Mouse (Mus musculus) liver, embryonic 13.5 days (tissue): Measurements from ENCODE around the gene Mfap2. TPM values are rescaled to one million over a fixed set of nuclear protein-coding genes. Genes with fewer than 3 reads are reported as not detected.

Source experiments
- ATAC-seq: fragments of 200-750 bp; cut with Nextera tagmentation; 2 replicates; pipeline ENCODE4 v1.8.0; 2017; ENCODE audit warnings: low read depth, mild to moderate bottlenecking, moderate number of reproducible peaks, moderate library complexity
- DNase-seq: peaks from one replicate; pipeline ENCODE4 v3.0.0; 2022
- H3K27ac ChIP-seq: fragments of 300-500 bp; sonication (generic); 2 replicates; pipeline ENCODE4 v1.5.1; 2015; ENCODE audit warnings: moderate library complexity, mild to moderate bottlenecking, inconsistent platforms
- H3K27me3 ChIP-seq: fragments of 300-500 bp; sonication (generic); 2 replicates; pipeline ENCODE4 v1.6.1; 2015; ENCODE audit warnings: mild to moderate bottlenecking, inconsistent platforms
- H3K36me3 ChIP-seq: fragments of 300-500 bp; sonication (generic); 2 replicates; pipeline ENCODE4 v1.6.1; 2015; ENCODE audit warnings: mild to moderate bottlenecking, inconsistent platforms
- H3K4me1 ChIP-seq: fragments of 300-500 bp; sonication (generic); replicated peaks from 2 replicates; pipeline ENCODE4 v1.6.1; 2015; ENCODE audit warnings: inconsistent platforms
- H3K4me2 ChIP-seq: fragments of 300-500 bp; sonication (generic); 2 replicates; pipeline ENCODE4 v1.6.1; 2015; ENCODE audit warnings: inconsistent platforms, mild to moderate bottlenecking, moderate library complexity
- H3K4me3 ChIP-seq: fragments of 300-500 bp; sonication (generic); replicated peaks from 2 replicates; pipeline ENCODE4 v1.5.1; 2015; ENCODE audit warnings: mild to moderate bottlenecking, inconsistent platforms
- H3K9ac ChIP-seq: fragments of 300-500 bp; sonication (generic); 2 replicates; pipeline ENCODE4 v1.6.1; 2015; ENCODE audit warnings: mild to moderate bottlenecking, inconsistent platforms
- H3K9me3 ChIP-seq: fragments of 300-500 bp; sonication (generic); replicated peaks from 2 replicates; pipeline ENCODE4 v1.6.1; 2016; ENCODE audit warnings: inconsistent platforms
- WGBS: fragments of 180-500 bp; shearing (Covaris S2); methylation state at CpG from one replicate; pipeline ENCODE4 v1.1.7; 2015; ENCODE audit not compliant: insufficient replicate concordance; 5-methylcytosine and 5-hydroxymethylcytosine counted together
- polyA plus RNA-seq: library from polyadenylated mRNA; unstranded; fragments of >200 nt; fragmentation: Nextera tagmentation; extraction: Ambion mirVana; gene quantifications from 2 replicates; pipeline ENCODE4 v1.2.1, GENCODE M21; 2015

Mfap2 gene
- 21.8 and 22.5 TPM in 2 replicates for polyA plus RNA-seq

DNA sequence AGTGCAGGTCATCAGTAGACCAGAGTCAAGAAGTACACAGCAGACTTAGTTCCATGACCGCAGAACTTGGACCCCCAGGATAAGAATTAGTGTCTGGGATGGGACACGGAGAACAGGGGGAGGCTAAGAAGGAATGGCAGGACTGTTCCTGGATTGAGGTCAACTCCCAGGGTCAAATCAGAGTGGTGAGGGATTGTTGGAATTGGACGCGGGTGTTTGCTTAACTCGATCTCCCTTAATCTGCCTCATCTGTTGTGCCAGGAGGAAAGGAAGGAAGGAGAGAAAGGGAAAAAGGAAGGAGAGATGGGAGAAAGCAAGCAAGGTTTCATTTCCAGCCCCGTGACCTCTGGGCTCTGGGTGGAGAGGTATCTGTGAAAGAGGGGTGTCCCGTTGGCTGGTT, at the start of gene Mfap2:
TSS of gene Mfap2 (plus strand) at position 301 of the 400 bp plus-strand sequence.
- Histone ChIP-seq H3K9ac (peak within 1 kb of the TSS; percentile 39; the same call in 1 of the 2 replicates), H3K9me3 (no peaks in the 10 kb centered on the region), H3K4me1 (peaks cover 28% of the 10 kb centered on the region), H3K27me3 (peaks cover 34% of the 10 kb centered on the region), H3K4me3 (peak within 1 kb of the TSS; percentile 50), H3K27ac (no peak within 1 kb of the TSS), H3K4me2 (peak within 1 kb of the TSS; percentile 62), H3K36me3 (peaks cover 22% of the 10 kb centered on the region)
- ATAC-seq (no peak), DNase-seq (no peak)
- WGBS, result 22% methylated on average over 7 of the region's 7 CpGs

DNA sequence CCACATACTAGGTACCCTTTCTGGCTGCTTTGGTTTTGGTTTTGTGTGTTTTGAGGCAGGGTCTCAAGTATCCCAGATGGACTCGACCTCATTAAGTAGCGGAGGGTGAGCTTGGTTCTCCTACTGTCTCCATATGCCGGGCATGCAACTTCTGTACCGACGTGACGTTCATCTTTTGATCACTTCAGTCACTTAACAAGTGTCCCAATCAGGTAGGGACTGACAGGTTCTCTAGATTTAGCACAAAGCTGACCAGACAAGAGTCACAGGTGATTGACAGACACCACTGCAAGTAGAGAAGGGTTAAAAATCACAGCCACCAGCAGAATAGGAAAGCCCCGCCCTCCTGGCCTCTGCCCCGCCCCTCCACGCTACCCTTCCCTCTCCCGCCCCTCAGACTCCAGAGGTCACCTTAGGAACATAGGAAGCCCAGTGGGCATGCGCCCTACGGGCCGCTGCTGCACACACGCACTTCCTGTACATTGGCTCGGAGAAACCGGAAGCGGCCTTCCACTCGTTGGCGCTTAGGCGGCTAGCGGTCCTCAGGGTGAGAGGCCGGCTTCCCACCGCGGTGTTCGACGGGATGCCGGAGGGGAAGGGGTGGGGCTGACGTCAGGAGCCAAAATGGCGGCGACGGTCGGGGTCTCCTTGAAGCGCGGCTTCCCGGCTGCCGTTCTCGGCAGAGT, 49.3 kb upstream of the Mfap2 start, which contains the start of gene Sdhb:
TSS of gene Sdhb (plus strand) at position 423 of the 686 bp plus-strand sequence.
- peaks cover 55% of the 10 kb centered on the region for H3K4me1 ChIP-seq
- peak within 1 kb of the TSS; percentile 90 for H3K9ac ChIP-seq
- peak; percentile 97 for ATAC-seq
- peak within 1 kb of the TSS; percentile 84 for H3K27ac ChIP-seq
- WGBS, result 5% methylated on average over 37 of the region's 37 CpGs
- 0 out of 2 replicates have a peak, but pooled peaks cover 2% of the 10 kb centered on the region for H3K36me3 ChIP-seq
- H3K27me3 ChIP-seq, result peaks cover 15% of the 10 kb centered on the region
- no peaks in the 10 kb centered on the region for H3K9me3 ChIP-seq
- DNase-seq, result peak; percentile 94
- peak within 1 kb of the TSS; percentile 94 for H3K4me3 ChIP-seq
- H3K4me2 ChIP-seq, result peak within 1 kb of the TSS; percentile 89

DNA sequence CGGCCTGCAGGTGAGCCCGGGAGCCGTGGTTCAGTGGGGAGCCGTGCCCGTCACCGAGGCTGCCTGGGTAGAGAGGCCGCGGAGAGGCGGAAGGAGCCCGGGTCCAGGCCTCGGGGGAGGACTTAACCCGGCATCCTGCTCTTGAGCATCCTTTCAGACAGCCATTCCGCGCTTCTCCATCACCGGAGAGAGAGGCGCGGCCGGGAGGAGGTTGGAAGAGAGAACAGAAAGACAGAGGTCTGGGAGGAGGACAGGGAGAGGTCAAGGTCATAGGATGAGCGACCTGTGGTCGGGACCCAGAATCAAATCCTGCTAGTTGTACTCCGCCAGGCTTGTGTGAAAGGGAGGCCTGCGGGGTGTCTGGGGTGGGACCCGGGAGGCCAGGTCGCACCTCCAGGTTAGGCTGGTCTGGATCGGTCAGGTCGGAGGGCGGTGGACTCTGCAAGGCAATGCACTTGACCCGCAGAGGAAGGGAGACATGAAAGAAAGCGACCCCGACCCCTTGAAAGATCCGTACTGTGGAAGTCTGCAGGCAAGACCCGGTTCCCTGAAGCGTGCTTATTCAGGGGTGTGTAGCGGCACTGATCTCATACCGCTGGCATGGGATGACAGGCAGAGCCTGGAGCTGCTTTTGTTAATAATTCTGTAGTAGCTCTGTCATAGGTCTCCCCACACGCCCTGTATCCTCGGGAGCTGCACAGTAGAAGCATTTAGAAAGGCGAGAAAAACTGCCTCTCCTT, 48.6 kb upstream of the Mfap2 start:
- Histone ChIP-seq H3K4me2 (peak overlapping the region; percentile 89), H3K27ac (peak overlapping the region; percentile 84), H3K4me1 (peaks cover 62% of the 10 kb centered on the region), H3K36me3 (peaks cover 9% of the 10 kb centered on the region), H3K9ac (peak overlapping the region; percentile 90), H3K9me3 (no peaks in the 10 kb centered on the region), H3K4me3 (peak overlapping the region; percentile 94), H3K27me3 (peaks cover 14% of the 10 kb centered on the region)
- no peak for DNase-seq
- 1% methylated on average over 38 of the region's 38 CpGs for WGBS
- ATAC-seq, result peak; percentile 43

DNA sequence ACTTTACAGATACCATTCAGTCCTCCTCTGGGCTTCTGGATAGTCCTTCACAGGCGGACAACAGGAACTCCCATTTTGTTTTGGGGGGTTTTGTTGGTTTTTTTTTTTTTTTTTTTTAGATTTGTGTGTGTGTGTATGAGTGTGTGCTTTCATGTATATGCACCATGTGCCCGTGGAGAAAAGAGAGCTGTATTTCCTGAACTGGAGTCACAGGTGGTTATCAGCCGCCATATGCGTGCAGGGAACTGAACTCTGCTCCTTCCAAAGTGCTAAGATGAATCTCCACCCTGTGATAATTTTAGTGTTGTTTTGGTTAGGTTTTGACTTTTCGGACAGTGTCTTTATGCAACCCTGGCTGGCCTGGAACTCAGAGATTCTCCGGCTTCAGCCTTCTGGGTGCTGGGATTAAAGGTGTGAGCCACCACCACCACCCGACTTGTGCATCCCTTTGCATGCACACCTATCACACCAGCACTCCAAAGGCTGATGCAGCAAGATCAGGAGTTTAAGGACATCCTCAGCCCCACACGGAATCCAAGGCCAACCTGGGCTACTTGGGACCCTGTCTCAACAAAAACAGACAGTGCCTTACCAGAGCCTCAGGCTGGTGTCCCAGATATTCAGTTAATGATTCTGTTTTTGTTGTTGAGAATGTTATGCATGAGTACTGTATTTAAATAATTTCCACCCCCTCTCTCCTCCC, 47.9 kb upstream of the Mfap2 start:
- ATAC-seq, result no peak
- Histone ChIP-seq H3K36me3 (peaks cover 14% of the 10 kb centered on the region), H3K9ac (peak overlapping the region; percentile 90), H3K4me2 (peak overlapping the region; percentile 89), H3K27me3 (peaks cover 7% of the 10 kb centered on the region), H3K4me3 (peak overlapping the region; percentile 94), H3K9me3 (no peaks in the 10 kb centered on the region), H3K4me1 (peaks cover 60% of the 10 kb centered on the region), H3K27ac (peak overlapping the region; percentile 84)
- WGBS, result 36% methylated on average over 8 of the region's 8 CpGs
- no peak for DNase-seq

DNA sequence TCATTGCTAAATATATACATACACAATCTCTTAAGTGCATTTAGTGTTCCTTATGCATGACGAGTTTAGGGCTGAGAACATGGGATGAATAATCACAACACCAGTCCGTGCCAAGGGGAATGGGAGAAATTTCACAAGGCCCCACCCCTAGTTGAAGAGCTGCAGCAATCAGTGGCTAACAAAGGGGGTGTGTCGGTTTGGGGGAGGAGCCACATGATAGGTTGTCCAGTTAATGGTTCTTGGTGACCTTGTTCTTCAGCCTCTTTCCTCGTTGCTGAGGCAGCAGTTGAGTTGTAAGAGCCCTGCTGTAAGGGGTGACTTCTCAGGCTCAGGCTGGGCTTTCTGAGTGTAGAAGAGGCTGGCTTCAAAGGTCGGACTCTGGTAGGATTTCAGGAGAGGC, 47.3 kb upstream of the Mfap2 start:
- Histone ChIP-seq H3K4me1 (peaks cover 56% of the 10 kb centered on the region), H3K9ac (peak overlapping the region; percentile 90; the same call in 1 of the 2 replicates), H3K27me3 (0 out of 2 replicates have a peak, but pooled peaks cover 3% of the 10 kb centered on the region), H3K4me3 (peak overlapping the region; percentile 94; the same call in 1 of the 2 replicates), H3K9me3 (no peaks in the 10 kb centered on the region), H3K4me2 (peak overlapping the region; percentile 89), H3K36me3 (peaks cover 20% of the 10 kb centered on the region), H3K27ac (peak overlapping the region; percentile 84)
- 33% methylated on average over 5 of the region's 5 CpGs for WGBS
- no peak for ATAC-seq
- DNase-seq, result peak; percentile 58

DNA sequence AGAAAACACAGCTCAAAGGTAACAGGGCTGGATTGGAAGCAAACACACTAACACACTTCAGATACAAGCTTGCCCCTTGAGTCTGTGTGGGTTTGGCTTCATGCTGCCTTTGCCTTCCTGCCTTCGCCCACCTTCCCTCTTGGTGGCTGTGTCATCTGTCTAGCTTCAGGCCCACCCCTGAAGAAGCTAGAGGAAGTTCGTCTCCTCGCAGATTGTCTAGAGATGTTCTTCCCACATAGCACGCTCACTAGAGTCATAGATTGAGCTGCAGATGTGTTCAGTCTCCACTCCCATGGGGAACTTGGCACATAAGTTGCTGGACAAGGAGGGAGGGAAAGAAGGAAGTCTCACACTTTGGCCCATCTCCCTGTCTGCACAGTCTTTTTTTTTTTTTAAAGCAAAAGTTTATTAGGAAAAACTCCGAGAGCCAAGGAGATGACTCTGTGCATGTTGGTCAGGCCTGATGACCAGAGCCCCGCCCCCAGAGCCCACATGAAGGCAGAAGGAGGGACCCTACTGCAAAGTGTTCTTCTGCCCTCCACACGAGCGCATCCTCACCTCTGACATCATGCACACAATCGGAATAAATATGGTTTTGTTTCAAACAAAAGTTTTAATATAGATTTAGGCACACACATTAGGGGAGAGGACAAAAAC, 46.1 kb upstream of the Mfap2 start:
- Histone ChIP-seq H3K4me1 (peaks cover 56% of the 10 kb centered on the region), H3K36me3 (peaks cover 28% of the 10 kb centered on the region), H3K9me3 (no peaks in the 10 kb centered on the region), H3K27ac (no peak overlapping the region), H3K4me3 (no peak overlapping the region), H3K9ac (no peak overlapping the region), H3K4me2 (no peak overlapping the region), H3K27me3 (0 out of 2 replicates have a peak, but pooled peaks cover 3% of the 10 kb centered on the region)
- 59% methylated on average over 9 of the region's 9 CpGs for WGBS
- no peak for DNase-seq
- no peak for ATAC-seq

DNA sequence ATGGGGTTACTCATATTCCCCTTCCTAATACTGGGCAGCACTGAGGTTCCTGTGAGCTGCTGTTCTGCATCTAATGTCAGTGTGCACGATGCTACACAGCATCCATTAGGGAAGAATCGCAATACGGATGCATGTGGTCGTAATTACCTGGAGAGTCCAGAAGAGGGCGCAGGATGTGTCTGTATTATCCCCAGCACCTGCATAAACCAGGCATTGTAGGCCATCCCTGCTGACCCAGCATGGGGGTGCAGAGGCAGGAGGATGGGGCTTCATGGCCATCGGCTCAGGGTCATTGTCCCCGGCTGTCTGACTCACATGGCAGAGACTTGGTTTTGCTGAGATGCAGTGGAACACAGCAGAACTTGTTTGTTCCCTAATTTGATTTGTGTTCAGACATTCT, 45.6 kb upstream of the Mfap2 start:
- no peak overlapping the region for H3K4me2 ChIP-seq
- no peak overlapping the region for H3K4me3 ChIP-seq
- H3K9ac ChIP-seq, result no peak overlapping the region
- H3K4me1 ChIP-seq, result peaks cover 56% of the 10 kb centered on the region
- 16% methylated on average over 7 of the region's 7 CpGs for WGBS
- DNase-seq, result peak; percentile 49
- peaks cover 33% of the 10 kb centered on the region for H3K36me3 ChIP-seq
- no peaks in the 10 kb centered on the region for H3K9me3 ChIP-seq
- ATAC-seq, result no peak
- H3K27me3 ChIP-seq, result no peaks in the 10 kb centered on the region
- H3K27ac ChIP-seq, result no peak overlapping the region

DNA sequence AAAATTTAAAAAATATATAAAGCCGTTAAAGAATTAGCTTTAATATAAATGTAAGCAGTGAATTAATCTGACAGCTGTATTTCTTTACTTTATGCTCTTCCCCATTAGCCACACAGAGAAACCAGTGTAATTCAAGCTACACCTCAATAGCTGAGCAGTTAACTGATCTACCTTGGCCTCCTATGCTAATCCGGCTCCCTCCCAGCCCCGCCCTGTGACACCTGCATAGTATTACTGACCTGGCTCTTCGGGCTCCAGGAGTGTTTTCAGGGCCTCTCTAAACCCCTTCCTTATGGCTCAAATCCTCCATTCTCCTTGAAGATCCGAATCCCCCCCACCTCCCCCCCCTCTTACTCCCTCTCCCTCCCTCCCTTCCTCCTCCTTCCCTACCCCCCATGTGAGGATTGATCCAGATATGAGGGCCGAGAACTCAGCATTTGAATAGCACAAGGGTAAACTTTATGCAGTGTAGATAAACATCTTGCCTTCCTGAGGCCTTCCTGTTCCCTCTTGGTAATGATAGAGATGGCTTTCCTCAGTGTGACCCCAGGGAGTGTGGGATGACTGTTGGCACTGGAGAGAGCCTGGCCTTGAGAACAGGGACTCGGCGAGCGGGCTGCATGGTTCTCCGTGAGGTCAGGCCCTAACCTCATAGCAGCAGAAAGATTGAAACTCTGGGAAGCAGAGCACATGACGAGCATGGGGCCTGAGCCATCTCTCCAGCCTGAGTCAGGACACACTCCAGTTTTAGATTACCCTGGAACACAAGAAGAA, 42.6 kb upstream of the Mfap2 start:
- 82% methylated on average over 11 of the region's 11 CpGs for WGBS
- H3K4me3 ChIP-seq, result no peak overlapping the region
- H3K9ac ChIP-seq, result no peak overlapping the region
- no peaks in the 10 kb centered on the region for H3K27me3 ChIP-seq
- DNase-seq, result no peak
- H3K9me3 ChIP-seq, result no peaks in the 10 kb centered on the region
- no peak overlapping the region for H3K27ac ChIP-seq
- peaks cover 62% of the 10 kb centered on the region for H3K36me3 ChIP-seq
- no peak overlapping the region for H3K4me2 ChIP-seq
- ATAC-seq, result no peak
- H3K4me1 ChIP-seq, result peaks cover 32% of the 10 kb centered on the region

DNA sequence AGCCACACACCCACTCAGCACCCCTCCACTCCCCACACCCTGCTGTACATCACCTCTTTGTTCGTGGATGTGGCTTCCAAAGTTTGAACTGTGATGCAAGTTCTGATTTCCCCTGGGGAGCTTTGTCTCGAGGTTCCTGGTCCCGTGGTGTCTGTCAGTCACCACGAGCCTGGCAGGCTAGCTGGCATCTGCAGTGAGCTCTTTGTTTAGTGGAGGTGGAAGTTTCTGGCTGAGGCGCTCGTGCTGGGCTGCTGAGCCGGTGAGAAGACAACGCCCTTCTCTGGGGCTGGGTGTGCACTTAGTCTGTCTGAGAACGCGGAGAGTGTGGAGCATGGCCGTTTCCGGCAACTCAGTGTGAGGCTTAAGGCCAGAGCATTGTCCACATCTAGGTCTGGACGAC, 38.5 kb upstream of the Mfap2 start:
- Histone ChIP-seq H3K9ac (no peak overlapping the region), H3K4me1 (peaks cover 7% of the 10 kb centered on the region), H3K9me3 (no peaks in the 10 kb centered on the region), H3K36me3 (peaks cover 89% of the 10 kb centered on the region), H3K4me2 (no peak overlapping the region), H3K27ac (no peak overlapping the region), H3K4me3 (no peak overlapping the region), H3K27me3 (no peaks in the 10 kb centered on the region)
- DNase-seq (no peak), ATAC-seq (no peak)
- 77% methylated on average over 13 of the region's 13 CpGs for WGBS

DNA sequence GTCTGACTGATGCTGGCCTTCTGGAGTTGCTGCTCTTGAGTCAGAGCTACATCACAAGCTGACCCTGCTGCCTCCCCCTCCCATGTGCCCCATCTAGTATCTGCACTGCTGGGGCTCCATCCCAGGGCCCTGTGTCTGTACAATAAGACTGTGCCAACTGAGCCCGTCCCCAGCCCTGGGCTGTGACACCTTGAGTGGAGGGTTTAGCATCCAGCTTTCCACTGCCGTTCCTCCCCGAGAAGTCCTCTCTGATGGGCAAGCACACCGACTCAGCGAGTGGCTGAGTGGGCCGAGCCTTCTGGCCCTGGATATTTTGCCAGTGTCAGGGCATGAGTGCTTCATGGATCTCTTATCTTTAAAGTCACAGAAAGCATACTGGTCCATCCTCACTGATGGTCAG, 35.8 kb upstream of the Mfap2 start:
- ATAC-seq, result no peak

More for the DNA sequence above, 35.8 kb upstream of the Mfap2 start:
- no peak overlapping the region for H3K4me3 ChIP-seq
- peaks cover 30% of the 10 kb centered on the region for H3K4me1 ChIP-seq
- no peaks in the 10 kb centered on the region for H3K27me3 ChIP-seq
- H3K36me3 ChIP-seq, result peaks cover 88% of the 10 kb centered on the region
- DNase-seq, result no peak
- WGBS, result 91% methylated on average over 6 of the region's 6 CpGs
- H3K9ac ChIP-seq, result no peak overlapping the region
- no peak overlapping the region for H3K27ac ChIP-seq
- no peak overlapping the region for H3K4me2 ChIP-seq
- no peaks in the 10 kb centered on the region for H3K9me3 ChIP-seq
